Mouse (Mus musculus) heart, postnatal 0 days (tissue): ENCODE measurements at regions not wholly inside any gene's neighbourhood (a gene's known extent, or its start where the extent isn't known, plus 50 kb on each side); places are given as distances from the start of the nearest gene placed in this dataset.

Experiments used
- CTCF ChIP-seq: IDR thresholded peaks from 2 replicates; pipeline ENCODE4 v1.5.1; 2016; ENCODE audit warnings: antibody characterized with exemption, control low read depth, low read depth
- EP300 ChIP-seq: IDR thresholded peaks from 2 replicates; pipeline ENCODE4 v1.6.1; 2016; ENCODE audit warnings: antibody characterized with exemption, low read depth

DNA sequence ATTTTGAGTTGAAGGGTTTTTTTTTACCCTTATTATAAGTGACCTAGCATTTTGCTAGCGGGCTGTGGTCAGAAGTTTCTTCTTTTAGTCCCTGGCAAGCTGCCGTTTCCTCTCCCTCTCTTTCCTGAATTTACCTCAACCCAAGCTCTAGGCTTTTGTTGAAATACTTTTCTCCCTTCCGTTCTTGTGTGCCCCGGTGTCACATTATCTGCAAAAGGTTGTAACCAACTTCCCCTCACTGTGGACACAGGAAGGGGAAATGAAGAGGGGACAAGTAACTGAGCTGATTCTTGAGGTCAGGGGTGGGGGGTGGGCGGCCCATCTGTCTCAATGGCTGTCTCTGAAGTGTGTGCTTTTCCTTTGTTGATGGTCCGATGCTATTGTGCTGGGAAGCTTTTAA, 149.4 kb upstream of the Gm10295 start:
- TF ChIP-seq EP300 = peak; percentile 58; the same call in 1 of the 2 replicates
- no peak for TF ChIP-seq CTCF
